Mouse (Mus musculus) MEL (cell line): ENCODE measurements around the gene Col10a1. TPM values are rescaled to one million over a fixed set of nuclear protein-coding genes. Genes with fewer than 3 reads are reported as not detected.
A peak's percentile ranks its signal among the peaks of the same experiment; 100 is the strongest.

ENCODE experiments used
- DNase-seq: peaks from one replicate; pipeline ENCODE4 v3.0.0; 2011; ENCODE audit warnings: low read depth, low spot score
- H3K27ac ChIP-seq: 2 replicates; pipeline ENCODE4 v1.5.1; 2012; ENCODE audit warnings: low read depth, mild to moderate bottlenecking, control low read depth, low read length, moderate library complexity; ENCODE audit not compliant: control insufficient read depth
- H3K27me3 ChIP-seq, 2 experiments: fragments of 150-350 bp in 1 of 2; sonication (generic) in 1 of 2; 2 replicates each; pipeline ENCODE4 v1.6.1; 2012; ENCODE audit warnings: low read length in 2 of 2, mild to moderate bottlenecking in 2 of 2, improper control_type of control experiment in 1 of 2, moderate library complexity in 1 of 2; ENCODE audit not compliant: insufficient read depth in 2 of 2, control insufficient read depth in 1 of 2
- H3K36me3 ChIP-seq, 2 experiments: 2 replicates each; pipeline ENCODE4 v1.6.1; 2012 to 2014; ENCODE audit warnings: low read length in 2 of 2, improper control_type of control experiment in 1 of 2, inconsistent platforms in 1 of 2, mild to moderate bottlenecking in 1 of 2; ENCODE audit not compliant: insufficient read depth in 2 of 2, control insufficient read depth in 1 of 2
- H3K4me1 ChIP-seq, 2 experiments: fragments of 150-350 bp in 1 of 2; sonication (generic) in 1 of 2; 2 replicates each; pipeline ENCODE4 v1.6.1; 2012; ENCODE audit warnings: low read length in 2 of 2, improper control_type of control experiment in 1 of 2, mild to moderate bottlenecking in 1 of 2; ENCODE audit not compliant: insufficient read depth in 2 of 2, control insufficient read depth in 1 of 2
- H3K4me3 ChIP-seq, 2 experiments: fragments of 150-350 bp in 1 of 2; sonication (generic) in 1 of 2; 2 replicates each; pipeline ENCODE4 v1.5.1; 2012; ENCODE audit warnings: low read depth in 2 of 2, low read length in 2 of 2, mild to moderate bottlenecking in 2 of 2, moderate library complexity in 2 of 2, control low read depth in 1 of 2, improper control_type of control experiment in 1 of 2; ENCODE audit not compliant: control insufficient read depth in 1 of 2, insufficient read depth in 1 of 2
- H3K79me2 ChIP-seq: 2 replicates; pipeline ENCODE4 v1.6.1; 2012; ENCODE audit warnings: mild to moderate bottlenecking, low read length, moderate library complexity; ENCODE audit not compliant: control insufficient read depth, poor library complexity, insufficient read depth
- H3K9ac ChIP-seq: 2 replicates; pipeline ENCODE4 v1.6.1; 2012; ENCODE audit warnings: low read depth, mild to moderate bottlenecking, control low read depth, low read length, moderate library complexity; ENCODE audit not compliant: control insufficient read depth, poor library complexity, severe bottlenecking
- H3K9me3 ChIP-seq: fragments of 150-350 bp; sonication (generic); replicated peaks from 2 replicates; pipeline ENCODE4 v1.6.1; 2012; ENCODE audit warnings: mild to moderate bottlenecking, low read length, improper control_type of control experiment, moderate library complexity; ENCODE audit not compliant: insufficient read depth
- BHLHE40 ChIP-seq: IDR thresholded peaks from 2 replicates; pipeline ENCODE4 v1.6.1; 2012; ENCODE audit warnings: low read depth, mild to moderate bottlenecking, inconsistent platforms, low read length, improper control_type of control experiment, borderline replicate concordance
- CHD2 ChIP-seq: IDR thresholded peaks from 2 replicates; pipeline ENCODE4 v1.6.1; 2011; ENCODE audit warnings: low read length, improper control_type of control experiment
- CTCF ChIP-seq, 3 experiments: IDR thresholded peaks in 2 of 3; conservative IDR thresholded peaks in 1 of 3; 2 replicates each; pipeline ENCODE4 v1.5.1; 2011 to 2012; ENCODE audit warnings: low read length in 3 of 3, low read depth in 2 of 3, mild to moderate bottlenecking in 2 of 3, improper control_type of control experiment in 1 of 3, inconsistent platforms in 1 of 3, mixed read lengths in 1 of 3, moderate library complexity in 1 of 3; ENCODE audit not compliant: control insufficient read depth in 1 of 3, insufficient read depth in 1 of 3, poor library complexity in 1 of 3, severe bottlenecking in 1 of 3
- EP300 ChIP-seq, 2 experiments: IDR thresholded peaks; 2 replicates each; pipeline ENCODE4 v1.6.1; 2011; ENCODE audit warnings: improper control_type of control experiment in 2 of 2, low read length in 2 of 2, low read depth in 1 of 2, mild to moderate bottlenecking in 1 of 2
- GABPA ChIP-seq: IDR thresholded peaks from 2 replicates; pipeline ENCODE4 v1.6.1; 2012; ENCODE audit warnings: low read depth, mild to moderate bottlenecking, inconsistent platforms, low read length, improper control_type of control experiment, moderate library complexity
- GATA1 ChIP-seq: IDR thresholded peaks from 2 replicates; pipeline ENCODE4 v1.6.1; 2011; ENCODE audit warnings: low read depth, low read length, improper control_type of control experiment
- MAX ChIP-seq: IDR thresholded peaks from 2 replicates; pipeline ENCODE4 v1.6.1; 2011; ENCODE audit warnings: low read length, improper control_type of control experiment
- MAZ ChIP-seq: IDR thresholded peaks from 2 replicates; pipeline ENCODE4 v1.6.1; 2012; ENCODE audit warnings: low read depth, mild to moderate bottlenecking, inconsistent platforms, low read length, improper control_type of control experiment
- MEF2A ChIP-seq: IDR thresholded peaks from 2 replicates; pipeline ENCODE4 v1.6.1; 2014; ENCODE audit warnings: low read depth, mild to moderate bottlenecking, inconsistent platforms, low read length, improper control_type of control experiment; ENCODE audit not compliant: poor library complexity, insufficient replicate concordance, severe bottlenecking; ENCODE audit errors: extremely low read depth
- MYB ChIP-seq: IDR thresholded peaks from 2 replicates; pipeline ENCODE4 v1.6.1; 2011; ENCODE audit warnings: mild to moderate bottlenecking, low read depth, low read length, improper control_type of control experiment
- MYC ChIP-seq: IDR thresholded peaks from 2 replicates; pipeline ENCODE4 v1.6.1; 2011; ENCODE audit warnings: low read depth, mild to moderate bottlenecking, low read length, improper control_type of control experiment, moderate library complexity
- NELFE ChIP-seq: IDR thresholded peaks from 2 replicates; pipeline ENCODE4 v1.6.1; 2011; ENCODE audit warnings: low read depth, low read length, improper control_type of control experiment
- POLR2AphosphoS2 ChIP-seq: IDR thresholded peaks from 2 replicates; pipeline ENCODE4 v1.6.1; 2011; ENCODE audit warnings: low read length, improper control_type of control experiment
- POLR2AphosphoS5 ChIP-seq: IDR thresholded peaks from 2 replicates; pipeline ENCODE4 v1.6.1; 2012; ENCODE audit warnings: low read depth, borderline replicate concordance, mild to moderate bottlenecking, inconsistent platforms, low read length, moderate library complexity, mixed read lengths
- RAD21 ChIP-seq: IDR thresholded peaks from 2 replicates; pipeline ENCODE4 v1.6.1; 2011; ENCODE audit warnings: mild to moderate bottlenecking, low read depth, low read length, improper control_type of control experiment
- SMC3 ChIP-seq: IDR thresholded peaks from 2 replicates; pipeline ENCODE4 v1.6.1; 2011; ENCODE audit warnings: low read depth, low read length, improper control_type of control experiment
- TAL1 ChIP-seq: IDR thresholded peaks from 2 replicates; pipeline ENCODE4 v1.6.1; 2012; ENCODE audit warnings: mild to moderate bottlenecking, inconsistent platforms, low read length, moderate library complexity, mixed read lengths
- TCF12 ChIP-seq: IDR thresholded peaks from 2 replicates; pipeline ENCODE4 v1.6.1; 2014; ENCODE audit warnings: low read depth, mild to moderate bottlenecking, inconsistent platforms, low read length, improper control_type of control experiment, moderate library complexity
- UBTF ChIP-seq: IDR thresholded peaks from 2 replicates; pipeline ENCODE4 v1.6.1; 2012; ENCODE audit warnings: low read depth, mild to moderate bottlenecking, inconsistent platforms, low read length, improper control_type of control experiment, moderate library complexity, borderline replicate concordance; ENCODE audit not compliant: insufficient read depth
- USF1 ChIP-seq: IDR thresholded peaks from 2 replicates; pipeline ENCODE4 v1.6.1; 2014; ENCODE audit warnings: low read depth, mild to moderate bottlenecking, inconsistent platforms, low read length, improper control_type of control experiment, moderate library complexity
- ZKSCAN1 ChIP-seq: IDR thresholded peaks from 2 replicates; pipeline ENCODE4 v1.6.1; 2012; ENCODE audit warnings: low read depth, mild to moderate bottlenecking, inconsistent platforms, low read length, improper control_type of control experiment, moderate library complexity
- ZMIZ1 ChIP-seq: IDR thresholded peaks from 2 replicates; pipeline ENCODE4 v1.6.1; 2012; ENCODE audit warnings: low read depth, mild to moderate bottlenecking, inconsistent platforms, low read length, improper control_type of control experiment, moderate library complexity
- ZNF384 ChIP-seq: IDR thresholded peaks from 2 replicates; pipeline ENCODE4 v1.6.1; 2012; ENCODE audit warnings: low read depth, mild to moderate bottlenecking, inconsistent platforms, low read length, improper control_type of control experiment
- polyA plus RNA-seq, 2 experiments: library from polyadenylated mRNA; stranded (reverse) in 1 of 2; unstranded in 1 of 2; fragments of >175 nt in 1 of 2; fragments of >200 nt in 1 of 2; gene quantifications; 2 replicates each; pipeline versions ENCODE4 v1.2.1 to v1.2.4; 2012; ENCODE audit warnings: low replicate concordance in 2 of 2, low read depth in 1 of 2; ENCODE audit not compliant: insufficient read length in 2 of 2, insufficient read depth in 1 of 2, missing spikeins in 1 of 2
- total RNA-seq: library from RNA; depleted of rRNA; stranded (reverse); fragments of 300-350 nt; gene quantifications from 2 replicates; pipeline ENCODE4 v1.2.3, GENCODE M21; 2012

The Col10a1 gene
- total and polyA plus RNA-seq, 3 experiments = 0.07 TPM; not detected in 2

- no peak for TF ChIP-seq GATA1
- TF ChIP-seq MYC = no peak
- TF ChIP-seq MEF2A = no peak
- no peak for TF ChIP-seq UBTF
- no peak for TF ChIP-seq ZMIZ1
- peak; percentile 37; the same call in 1 of the 2 replicates for TF ChIP-seq SMC3
- no peak for TF ChIP-seq MAX
- TF ChIP-seq TAL1 = no peak
- no peak for TF ChIP-seq POLR2AphosphoS5
- peak; percentile 18 for TF ChIP-seq RAD21
- TF ChIP-seq GABPA = no peak
- no peak for TF ChIP-seq TCF12
- TF ChIP-seq EP300 (IDR thresholded peaks at IDR 0.05; ENCODE audit: low read depth in 1 of 2, low read length in 2 of 2) = no peak
- no peak for TF ChIP-seq MYB
- TF ChIP-seq POLR2AphosphoS2 = no peak
- TF ChIP-seq CHD2 = no peak
- TF ChIP-seq USF1 = no peak
- no peak for TF ChIP-seq ZNF384
- TF ChIP-seq CTCF (IDR thresholded peaks at IDR 0.05 in 2 of 3, conservative IDR thresholded peaks at IDR 0.05 in 1 of 3; ENCODE audit: control insufficient read depth in 1 of 3, insufficient read depth in 1 of 3, low read depth in 2 of 3, low read length in 3 of 3, poor library complexity in 1 of 3, severe bottlenecking in 1 of 3) = peak; percentile 42 to 51 (median 45); a peak in 5 of 6 replicates
- TF ChIP-seq ZKSCAN1 = no peak
- no peak for TF ChIP-seq MAZ
- TF ChIP-seq NELFE = no peak
- no peaks in the 10 kb centered on the region for H3K4me1 ChIP-seq
- H3K27ac ChIP-seq = no peak overlapping the region
- H3K9ac ChIP-seq = no peak overlapping the region
- H3K36me3 ChIP-seq = no peaks in the 10 kb centered on the region
- H3K27me3 ChIP-seq = no peaks in the 10 kb centered on the region
- peak; percentile 28 for DNase-seq
- no peak overlapping the region for H3K4me3 ChIP-seq
- no peaks in the 10 kb centered on the region for H3K79me2 ChIP-seq
- H3K9me3 ChIP-seq = no peaks in the 10 kb centered on the region
Observed at GRCm38 (mm10) chr10:34368138-34368537, 21.6 kb upstream of the Col10a1 start.

DNA sequence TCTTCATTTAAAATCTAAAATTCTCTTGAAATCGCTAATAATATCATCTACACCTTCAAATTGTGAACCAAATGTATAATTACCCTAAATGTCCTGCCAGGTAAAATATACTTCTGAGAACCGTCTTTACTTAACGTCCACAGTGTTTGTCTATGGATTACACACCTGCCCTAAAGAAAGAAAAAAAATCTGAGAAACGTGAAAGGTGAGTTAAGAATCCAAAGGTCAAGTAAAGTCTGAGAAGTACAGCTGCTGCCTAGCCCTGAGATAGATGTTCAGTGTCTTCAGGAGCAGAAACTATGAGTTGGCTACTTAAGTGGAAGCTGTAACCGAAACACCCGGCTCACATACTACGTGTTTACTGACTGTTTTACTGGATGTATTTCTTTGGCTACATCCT lies 16.4 kb upstream of the Col10a1 start:
- TF ChIP-seq GATA1 (no peak), BHLHE40 (no peak), MYB (no peak), TAL1 (no peak), ZKSCAN1 (no peak)
- TF ChIP-seq, all 39 proteins: peak for 0
- H3K4me1 ChIP-seq = no peaks in the 10 kb centered on the region
- no peak for DNase-seq
- H3K9me3 ChIP-seq = no peaks in the 10 kb centered on the region
- H3K79me2 ChIP-seq = no peaks in the 10 kb centered on the region
- H3K4me3 ChIP-seq = no peak overlapping the region
- H3K27me3 ChIP-seq = no peaks in the 10 kb centered on the region
- no peak overlapping the region for H3K9ac ChIP-seq
- no peaks in the 10 kb centered on the region for H3K36me3 ChIP-seq
- H3K27ac ChIP-seq = no peak overlapping the region
